Mouse (Mus musculus): ENCODE data around the gene Uggt1.

Uggt1 gene

DNA sequence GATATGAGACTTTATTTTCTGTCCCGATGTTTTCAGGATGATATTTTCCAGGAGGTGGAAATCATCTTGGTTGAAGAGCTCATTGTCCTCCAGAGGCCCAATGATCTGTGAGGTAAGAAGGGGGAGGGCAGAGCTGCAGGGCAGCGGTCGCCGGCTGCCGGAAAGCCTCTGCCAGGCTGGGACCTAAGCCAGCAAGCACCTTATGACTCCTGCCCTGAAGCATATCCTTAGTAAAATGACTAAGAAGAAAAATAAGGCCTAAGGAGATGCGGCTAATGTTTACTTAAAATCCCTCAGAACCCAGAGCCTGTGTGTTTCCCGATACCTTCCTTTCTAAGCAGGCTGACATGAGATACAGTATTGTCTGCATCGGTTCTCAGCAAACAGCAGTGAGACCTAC, 71.1 kb downstream of the Uggt1 start:
- no peak for DNase-seq (ENCODE audit: low spot score)

DNA sequence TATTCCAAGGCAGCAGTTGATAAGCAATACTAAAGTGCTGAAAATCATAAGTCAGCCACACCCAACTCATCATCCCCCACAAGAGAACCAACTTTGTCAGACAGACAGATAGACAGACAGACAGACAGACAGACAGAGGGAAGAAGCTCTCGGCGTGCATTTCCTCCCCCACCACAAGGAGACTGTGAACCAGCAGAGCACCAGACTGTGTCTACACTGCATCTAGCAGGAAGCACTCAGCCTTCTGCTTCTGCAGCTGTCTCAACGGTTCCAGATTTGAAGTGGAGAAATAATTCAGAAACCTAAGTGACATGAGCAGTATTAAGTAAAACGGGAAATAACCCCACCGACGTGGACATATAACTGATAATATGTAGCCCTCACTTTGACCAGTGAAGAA, 71.6 kb downstream of the Uggt1 start:
- no peak for DNase-seq (ENCODE audit: low spot score)

DNA sequence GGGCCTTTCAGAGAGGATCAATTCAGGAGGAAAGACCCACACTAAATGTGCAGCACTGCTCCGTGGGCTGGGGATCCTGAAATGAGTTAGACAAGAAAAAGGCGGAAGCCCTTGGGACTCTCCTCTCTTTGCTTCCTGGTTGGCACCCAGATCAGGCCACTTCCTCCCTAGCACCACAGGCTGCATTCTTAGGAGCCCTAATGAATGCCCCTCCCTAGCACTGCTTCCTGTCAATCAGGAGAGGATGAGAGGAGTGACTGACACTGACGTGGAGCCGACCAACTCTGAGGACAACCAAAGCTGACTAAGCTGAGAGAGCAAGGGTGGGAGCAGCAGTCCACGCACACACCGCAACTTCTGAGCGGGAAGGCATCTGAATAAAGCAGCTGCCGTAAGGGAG, 81.8 kb downstream of the Uggt1 start:
- no peak for DNase-seq (ENCODE audit: low spot score)

DNA sequence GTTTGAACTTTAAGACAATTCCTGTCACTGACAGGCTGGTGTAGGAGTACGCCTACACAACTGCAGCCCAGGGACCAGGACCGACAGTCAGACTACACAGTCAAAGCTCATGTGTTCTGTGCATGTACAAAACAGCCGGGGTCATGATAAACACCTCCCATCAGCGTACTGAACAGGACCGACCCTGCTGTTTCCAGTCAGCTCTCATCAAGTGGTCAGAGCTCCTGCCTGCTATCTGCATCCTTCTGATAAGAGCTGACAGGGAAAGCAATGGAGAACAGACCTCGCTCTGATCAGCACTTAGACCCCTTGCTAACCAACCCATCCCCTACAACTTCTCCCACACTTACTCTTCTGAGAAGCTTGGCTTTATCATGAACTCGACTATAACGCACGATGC, 83.3 kb downstream of the Uggt1 start:
- DNase-seq (ENCODE audit: low spot score): no peak

DNA sequence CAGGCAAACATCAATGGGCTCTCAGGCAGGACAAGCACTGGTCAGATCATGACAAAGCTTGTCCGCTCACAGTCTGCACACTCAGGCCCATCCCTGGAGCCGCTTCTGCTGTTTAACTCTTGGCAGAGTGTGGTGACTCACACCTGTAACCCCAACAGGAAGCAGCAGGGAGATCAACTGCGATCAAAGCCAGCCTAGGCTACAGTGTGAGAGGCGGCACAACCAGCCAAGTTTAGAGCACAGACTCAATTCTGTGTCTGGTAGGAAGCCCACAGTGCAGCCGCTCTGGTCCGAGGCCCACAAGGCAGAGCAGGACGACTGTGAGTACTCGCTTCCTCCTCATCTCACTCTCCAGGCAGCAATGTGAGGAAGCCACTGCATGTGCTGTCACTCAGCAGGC, 84.3 kb downstream of the Uggt1 start:
- no peak for DNase-seq (ENCODE audit: low spot score)

DNA sequence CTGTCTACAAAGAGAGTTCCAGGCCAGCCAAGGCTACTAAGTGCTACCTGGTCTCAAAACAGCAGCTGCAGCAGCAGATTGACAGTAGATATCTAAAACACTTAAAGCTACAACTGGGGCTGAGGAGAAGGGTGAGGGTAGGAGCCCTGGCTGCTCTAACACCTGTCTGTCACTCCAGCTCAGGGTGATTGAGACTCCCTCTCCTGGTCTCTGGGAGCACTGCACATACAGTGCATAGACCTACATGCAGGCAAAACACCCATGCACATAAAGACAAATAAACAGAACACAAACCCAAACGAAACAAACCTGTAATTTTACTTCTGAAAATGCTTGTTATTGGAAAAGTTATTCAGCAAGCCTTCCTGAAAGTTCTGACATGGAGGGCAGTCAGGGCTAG, 95.1 kb downstream of the Uggt1 start:
- DNase-seq (ENCODE audit: low spot score): peak; percentile 33

DNA sequence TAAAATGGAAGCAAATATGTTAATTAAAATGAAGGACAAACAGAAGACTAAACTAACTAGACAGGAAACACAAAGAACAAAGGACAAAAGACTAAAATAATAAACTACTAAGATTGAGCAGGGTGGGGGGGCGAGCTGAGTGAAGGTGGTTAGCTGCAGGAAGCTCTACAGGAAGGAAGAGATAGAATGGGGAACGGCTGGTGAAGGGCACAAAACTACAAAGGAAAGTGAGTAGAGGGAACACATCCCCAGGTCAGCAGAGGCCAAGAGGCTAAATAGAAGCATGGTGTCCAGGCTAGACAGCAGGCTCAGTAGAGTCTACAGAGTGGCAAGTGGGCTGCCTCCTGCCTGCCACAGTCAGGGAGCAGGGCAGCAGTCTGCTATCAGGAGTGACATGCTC, 95.7 kb downstream of the Uggt1 start:
- no peak for DNase-seq (ENCODE audit: low spot score)

DNA sequence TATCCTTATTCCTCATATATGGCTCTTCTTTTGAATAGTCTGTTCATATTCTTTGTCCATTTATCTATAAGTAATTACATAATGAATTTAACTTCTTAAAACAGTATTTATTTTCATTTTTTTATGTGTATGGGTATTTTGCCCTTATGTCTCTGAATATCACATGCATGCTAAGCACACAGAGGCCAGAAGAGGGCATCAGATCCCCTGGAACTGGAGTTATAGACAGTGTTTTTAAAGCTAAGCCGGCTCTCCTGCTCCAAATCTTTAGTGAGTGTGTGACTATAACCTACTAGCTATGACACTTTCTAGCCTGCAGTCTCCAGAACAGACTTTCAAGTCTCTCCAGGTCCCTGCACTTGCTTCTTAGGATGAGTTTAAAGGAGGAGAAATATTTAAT, 99.5 kb downstream of the Uggt1 start:
- peak; percentile 39 for DNase-seq (ENCODE audit: low spot score)

DNA sequence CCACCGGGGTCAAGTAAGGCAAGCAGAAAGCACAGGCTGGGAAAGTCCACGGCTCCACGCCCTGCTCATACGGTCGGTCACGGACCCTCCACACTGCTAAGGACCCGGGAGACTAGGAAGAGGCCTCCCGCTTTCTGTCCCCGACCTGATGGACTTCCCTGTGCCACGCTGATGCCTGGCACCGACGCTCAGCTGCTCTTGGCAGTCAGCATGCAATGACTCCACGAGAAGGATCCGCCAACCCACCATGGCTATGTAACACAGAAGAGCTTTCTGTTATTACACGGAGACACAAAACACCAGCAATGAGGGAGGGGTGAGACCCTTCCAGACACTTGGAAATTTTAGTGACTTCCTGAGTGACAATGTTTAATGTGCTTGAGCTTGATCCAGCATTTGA, 104.2 kb downstream of the Uggt1 start:
- DNase-seq (ENCODE audit: low spot score): no peak

DNA sequence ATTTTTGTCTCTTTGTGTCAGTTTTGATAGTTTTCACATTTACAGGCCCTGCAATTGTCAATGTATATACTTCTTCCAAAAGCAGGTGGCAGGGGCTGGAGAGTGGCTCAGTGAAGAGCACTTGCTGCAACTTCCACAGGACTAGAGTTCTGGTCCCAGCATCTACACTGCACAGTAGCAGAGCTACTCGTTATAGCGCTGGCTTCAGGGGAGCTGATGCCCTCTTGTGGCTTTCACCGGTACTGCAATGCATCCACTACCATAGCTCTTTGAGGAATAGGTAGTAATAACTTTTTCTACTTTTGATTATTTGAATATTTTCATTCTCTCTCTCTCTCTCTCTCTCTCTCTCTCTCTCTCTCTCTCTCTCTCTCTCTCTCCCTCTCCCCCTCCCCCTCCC, 109.9 kb downstream of the Uggt1 start:
- peak; percentile 88 for DNase-seq (ENCODE audit: low spot score)

DNA sequence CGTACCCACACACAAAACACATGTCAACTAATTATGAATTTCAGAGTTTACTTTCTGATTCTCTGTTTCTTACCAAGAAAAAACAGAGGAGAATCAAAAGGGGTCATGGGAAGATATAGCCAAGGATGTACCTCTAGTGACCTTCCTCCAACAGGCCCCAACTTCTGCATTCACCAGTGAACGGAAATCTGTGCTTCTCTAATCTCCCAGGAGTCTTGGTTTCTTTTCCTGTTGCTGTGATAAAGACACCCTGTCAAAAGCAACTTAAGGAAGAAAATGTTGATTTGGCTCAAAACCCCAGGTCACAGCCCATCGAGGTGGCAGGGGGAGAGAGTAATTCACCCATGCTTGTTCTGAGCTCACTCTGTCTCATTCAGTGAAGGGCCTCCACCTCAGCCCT, 110.9 kb downstream of the Uggt1 start:
- DNase-seq (ENCODE audit: low spot score): no peak

DNA sequence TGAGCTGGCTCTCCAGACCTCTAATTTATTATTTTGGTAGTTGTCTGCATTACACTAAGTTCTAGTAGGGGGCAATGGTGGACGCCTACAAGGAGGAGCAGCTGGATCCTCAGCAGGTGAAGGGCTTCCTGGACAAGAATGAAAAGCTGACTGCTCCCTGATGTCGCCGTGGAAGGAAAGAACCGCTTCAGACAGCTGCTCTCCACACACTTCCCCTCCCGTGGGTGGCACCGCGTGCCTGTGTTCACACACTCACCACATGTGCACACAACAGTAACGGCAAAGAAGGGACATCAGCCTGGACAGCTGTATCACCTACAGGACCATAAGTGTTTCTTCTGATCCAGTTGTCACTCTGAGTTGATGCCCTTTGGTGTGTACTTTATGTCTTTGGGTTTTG, 111.5 kb downstream of the Uggt1 start:
- no peak for DNase-seq (ENCODE audit: low spot score)

DNA sequence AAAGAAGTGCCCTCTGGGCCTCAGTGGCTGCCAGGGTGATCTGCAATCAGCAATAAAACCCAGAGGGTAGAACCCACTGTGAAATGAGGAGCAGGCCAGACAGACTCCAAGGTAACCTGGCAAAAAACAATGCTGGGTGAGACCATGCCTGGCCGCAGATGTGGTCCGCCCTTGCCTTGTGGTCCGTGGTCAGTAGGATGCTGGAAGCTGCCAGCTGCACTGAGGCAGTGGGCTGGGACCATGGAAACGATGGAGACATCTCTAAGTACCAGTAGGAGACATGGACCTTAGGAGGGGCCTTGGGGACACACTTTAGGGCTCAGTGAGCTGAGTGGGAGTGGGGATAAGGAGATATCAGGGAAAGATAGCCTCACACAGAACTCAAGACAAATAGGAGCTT, 112.3 kb downstream of the Uggt1 start:
- no peak for DNase-seq (ENCODE audit: low spot score)

DNA sequence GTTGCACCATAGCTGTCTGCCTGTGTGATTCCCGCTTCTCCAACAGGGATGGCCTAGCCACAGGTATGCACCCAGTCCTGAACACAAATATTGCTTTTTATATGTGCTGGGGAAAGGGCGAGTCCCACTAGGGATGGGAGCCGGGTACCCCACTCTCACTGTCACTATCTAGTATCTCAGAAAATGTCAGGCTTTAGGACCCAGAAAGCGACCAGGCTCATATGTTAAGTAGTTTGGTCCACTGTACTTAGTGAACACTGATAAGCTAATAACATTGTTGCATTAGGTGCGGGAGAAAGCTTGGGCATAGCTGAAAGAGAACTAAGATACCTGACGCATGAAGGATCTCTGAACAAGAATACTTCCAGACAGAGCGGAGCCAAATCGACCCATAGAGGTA, 112.8 kb downstream of the Uggt1 start:
- no peak for DNase-seq (ENCODE audit: low spot score)

DNA sequence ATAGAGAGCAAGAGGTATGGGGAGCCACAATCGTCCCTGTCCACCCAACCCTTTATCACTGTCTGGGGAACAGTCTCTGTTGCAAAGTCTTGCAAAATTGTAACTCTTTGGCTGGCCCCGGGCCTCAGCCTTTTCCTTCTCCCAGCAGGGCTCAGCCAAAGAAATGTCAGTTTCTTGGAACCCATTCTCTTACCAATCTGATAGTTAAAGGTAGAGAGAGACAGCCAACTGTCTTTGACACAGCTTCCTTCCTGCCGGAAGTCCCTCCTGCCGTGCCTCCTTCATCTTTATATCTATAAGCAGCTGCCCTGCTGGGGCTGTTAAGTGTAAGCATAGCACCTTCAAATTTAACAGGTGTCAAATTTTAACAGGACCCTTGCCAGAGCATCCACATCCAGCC, 113.4 kb downstream of the Uggt1 start:
- no peak for DNase-seq (ENCODE audit: low spot score)

DNA sequence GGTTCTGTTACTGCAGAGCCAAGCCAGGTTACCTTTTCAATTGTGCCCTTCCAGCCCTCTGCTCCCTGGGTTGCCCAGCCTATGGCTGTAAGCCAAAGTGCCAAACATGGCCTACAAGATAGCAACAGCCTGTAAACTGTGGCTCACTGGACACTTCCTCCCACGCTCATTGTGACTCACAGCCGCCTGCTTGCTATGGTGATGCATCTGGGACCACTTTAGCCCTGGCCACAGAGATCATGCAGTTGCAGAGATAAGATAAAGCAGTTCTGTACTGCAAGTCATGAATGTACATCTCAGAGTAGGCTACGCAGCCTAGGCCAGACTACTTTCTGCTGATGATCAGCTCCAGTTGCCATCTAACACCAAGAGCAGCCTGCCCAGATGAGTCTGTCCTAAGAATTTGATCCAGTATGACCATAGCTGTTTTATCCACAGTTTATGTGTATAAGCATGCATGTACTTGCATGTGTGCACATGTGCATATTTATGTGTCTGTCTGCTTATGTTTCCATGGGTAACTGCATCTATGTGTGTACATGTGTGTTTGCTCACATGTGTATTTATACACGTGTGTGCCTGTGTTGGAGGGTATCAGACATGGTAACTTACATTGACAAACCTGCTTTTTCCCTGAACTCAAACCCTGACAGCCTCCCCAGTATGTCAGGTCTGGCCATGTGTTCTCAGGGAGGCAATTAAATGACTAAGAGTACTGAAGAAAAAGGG, 114.0 kb downstream of the Uggt1 start:
- DNase-seq (ENCODE audit: low spot score): no peak

DNA sequence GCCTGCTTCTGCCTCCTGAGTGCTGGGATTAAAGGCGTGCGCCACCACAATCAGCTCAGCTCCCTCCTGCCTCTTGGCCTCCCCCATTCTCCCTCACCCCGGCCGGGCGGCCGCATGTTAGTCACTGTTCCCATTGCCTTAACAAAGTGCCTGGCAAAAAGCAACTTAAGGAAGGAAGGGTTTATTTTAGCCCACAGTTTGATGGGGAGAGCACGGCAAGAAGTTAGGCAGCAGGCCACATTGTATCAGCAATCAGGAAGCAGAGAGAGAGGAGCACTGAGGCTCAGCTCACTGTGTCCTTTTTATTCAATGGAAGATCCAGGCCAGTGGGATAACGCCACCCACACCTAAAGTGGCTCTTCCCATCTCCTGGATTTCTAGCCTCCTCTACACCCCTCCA, 114.6 kb downstream of the Uggt1 start:
- DNase-seq (ENCODE audit: low spot score): no peak

DNA sequence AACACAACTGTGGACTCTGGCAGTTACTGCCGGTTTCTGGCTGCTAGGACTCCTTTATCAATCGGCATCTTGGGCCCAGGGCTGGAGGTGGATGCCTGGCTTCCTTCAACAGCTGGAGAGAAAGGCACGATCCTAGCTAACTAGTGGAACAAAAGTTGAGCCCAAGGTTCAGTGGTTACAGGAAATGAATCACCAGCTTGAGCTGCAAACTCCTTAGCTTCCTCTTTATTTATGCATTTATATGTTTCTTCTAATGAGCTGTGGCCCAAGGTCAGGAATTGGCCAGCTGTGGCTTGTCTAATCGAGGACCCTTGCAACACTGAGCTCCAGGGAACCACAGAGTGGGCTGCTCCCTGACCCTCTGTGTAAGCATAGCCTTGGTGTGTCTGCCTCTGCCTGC, 115.4 kb downstream of the Uggt1 start:
- no peak for DNase-seq (ENCODE audit: low spot score)

DNA sequence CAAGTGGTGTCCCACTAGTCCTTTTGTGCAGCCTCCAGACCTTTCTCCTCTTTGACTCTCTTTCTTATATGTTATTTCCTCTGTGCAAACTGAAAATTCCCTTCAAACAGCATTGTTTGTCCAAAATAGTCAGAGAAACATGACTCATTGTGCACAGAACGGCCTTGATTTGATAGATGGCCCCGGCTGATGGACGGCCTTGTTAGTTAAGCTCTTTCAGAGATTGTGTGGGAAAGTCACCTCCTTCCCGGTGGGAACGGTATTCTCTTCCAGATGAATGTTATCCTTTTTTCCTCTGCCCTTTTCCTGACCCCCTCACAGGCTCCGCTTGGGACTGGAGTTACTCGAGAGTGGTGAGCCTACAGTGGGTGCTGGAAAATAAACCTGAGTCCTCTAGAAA, 119.4 kb downstream of the Uggt1 start:
- no peak for DNase-seq (ENCODE audit: low spot score)

DNA sequence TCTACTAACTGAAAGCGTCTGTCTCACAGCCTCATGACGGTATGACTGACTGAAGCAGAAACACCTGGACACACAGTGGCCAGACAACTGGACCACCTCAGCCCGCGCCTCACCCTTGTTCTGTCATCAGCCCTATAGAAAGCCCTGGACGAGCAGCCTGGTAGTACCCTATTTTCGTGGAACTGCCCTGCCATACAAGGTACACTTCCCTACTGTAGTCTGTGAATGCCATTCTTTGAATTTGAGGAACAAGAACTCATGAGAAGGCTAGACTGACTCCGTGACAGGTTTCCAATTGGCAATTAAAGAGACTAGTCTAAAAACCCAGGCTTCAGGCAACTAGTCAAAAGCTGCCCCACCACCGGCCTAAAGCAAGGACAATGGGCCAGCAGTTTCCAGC, 123.3 kb downstream of the Uggt1 start:
- no peak for DNase-seq (ENCODE audit: low spot score)

DNA sequence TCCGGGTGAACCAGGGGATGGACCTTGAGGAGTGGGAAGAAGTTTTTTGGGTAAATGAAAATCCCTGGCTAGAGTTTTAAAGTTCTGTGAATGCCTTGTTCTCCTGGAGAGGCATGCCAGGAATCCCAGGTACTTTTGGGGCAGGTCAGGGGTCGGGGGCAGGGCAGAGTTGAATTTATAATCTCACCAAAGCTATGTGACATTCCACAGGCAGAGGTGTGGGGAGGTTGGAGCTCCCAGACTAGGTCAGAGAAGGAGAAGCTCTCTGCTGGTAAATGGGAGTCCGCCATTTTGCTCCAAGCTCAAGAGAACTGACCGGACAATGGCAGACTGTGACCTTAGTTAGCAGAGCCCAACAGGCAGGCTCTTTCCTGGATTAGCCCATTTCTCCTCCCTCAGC, 125.1 kb downstream of the Uggt1 start:
- no peak for DNase-seq (ENCODE audit: low spot score)

DNA sequence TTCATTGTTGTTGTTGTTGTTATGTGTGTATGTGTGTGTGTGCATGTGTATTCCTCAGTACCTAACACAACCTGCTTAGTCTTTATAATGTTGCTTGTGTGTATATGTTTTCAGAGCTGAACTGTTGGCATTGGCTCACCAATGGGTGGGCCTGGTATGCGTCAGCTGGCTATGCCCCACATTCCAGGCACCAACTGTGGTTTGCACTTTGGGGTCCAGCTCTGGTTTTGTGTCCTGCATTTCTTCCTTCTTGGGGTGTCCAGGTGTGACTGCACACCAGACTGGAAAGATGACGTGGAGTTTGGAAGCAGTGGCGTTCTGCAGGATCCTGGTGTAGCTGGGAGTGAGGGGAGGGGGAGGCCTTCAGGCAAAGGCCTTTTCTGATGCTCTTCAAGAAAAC, 125.6 kb downstream of the Uggt1 start:
- no peak for DNase-seq (ENCODE audit: low spot score)

DNA sequence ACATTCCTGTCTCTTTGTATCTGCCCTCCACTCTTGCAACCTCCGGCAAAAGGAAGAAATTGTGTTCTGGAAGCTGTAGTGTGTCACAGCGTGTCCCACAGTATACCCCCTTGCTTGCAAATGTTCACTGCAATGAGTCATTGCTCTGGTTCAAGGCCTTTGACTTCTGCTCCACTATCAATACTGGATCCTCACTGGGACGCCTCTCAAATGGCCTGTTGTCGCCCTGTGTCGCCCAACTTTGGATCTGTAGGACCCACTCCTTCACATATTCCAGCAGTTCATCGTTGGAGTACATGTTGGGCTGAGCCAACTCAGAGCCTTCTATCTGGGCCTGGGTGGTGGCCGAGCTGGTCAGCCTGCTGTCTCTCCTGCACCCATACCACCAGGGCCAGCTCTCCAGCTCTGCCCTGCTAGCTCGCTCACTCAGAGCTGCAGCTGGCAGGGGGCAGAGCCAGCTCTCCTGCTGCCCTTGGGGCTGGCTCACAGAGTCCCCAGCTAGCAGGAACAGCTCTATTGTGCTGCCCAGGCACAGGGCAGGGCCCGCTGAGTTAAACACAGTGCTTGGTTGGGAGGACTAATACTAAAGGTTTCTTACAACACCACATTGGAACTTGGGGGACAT, 126.3 kb downstream of the Uggt1 start:
- no peak for DNase-seq (ENCODE audit: low spot score)

DNA sequence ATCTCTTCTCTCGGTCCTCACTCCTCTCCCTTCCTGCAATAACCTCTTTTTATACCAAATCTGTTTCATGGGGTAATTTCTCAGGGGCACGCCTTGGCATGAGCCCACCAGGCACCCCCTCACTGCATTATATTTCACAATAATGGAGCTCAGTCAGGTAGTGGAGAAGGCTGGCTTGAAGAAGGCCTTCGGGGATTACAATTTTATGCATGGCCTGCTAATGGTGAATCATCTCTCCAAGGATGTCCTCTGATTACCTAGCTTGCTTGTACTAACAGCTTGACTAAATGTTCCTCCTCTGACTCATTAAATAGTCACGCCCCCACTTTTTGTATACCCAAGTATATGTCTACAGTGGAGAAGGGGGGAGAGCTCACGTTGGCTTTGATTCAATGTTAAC, 128.0 kb downstream of the Uggt1 start:
- no peak for DNase-seq (ENCODE audit: low spot score)

Measured in embryo, embryonic 10 days (tissue).